Mouse (Mus musculus): ENCODE results near the gene Galnt9. TPM values are rescaled to one million over a fixed set of nuclear protein-coding genes. Genes with fewer than 3 reads are reported as not detected.

Gene Galnt9
- polyA plus RNA-seq (2016; fragmentation: Nextera tagmentation; extraction: Ambion mirVana) = not detected in 2 replicates

- H3K9me3 ChIP-seq (replicated peaks) = no peaks in the 10 kb centered on the region
- no peak within 1 kb of the TSS for H3K27ac ChIP-seq
- DNase-seq (ENCODE audit: low spot score) = peak; percentile 92
- peaks cover 12% of the 10 kb centered on the region for H3K4me1 ChIP-seq
- WGBS = under 1% methylated on average over 79 of the region's 82 CpGs
- H3K27me3 ChIP-seq (ENCODE audit: low read depth, poor library complexity, severe bottlenecking) = peaks cover 82% of the 10 kb centered on the region
- no peaks in the 10 kb centered on the region for H3K36me3 ChIP-seq
- peak within 1 kb of the TSS; percentile 55 for H3K4me3 ChIP-seq
These were observed at the start of gene Galnt9 for GRCm38 (mm10) chr5:110543951-110544690. TSS of gene Galnt9 (plus strand) at chr5:110544355.

DNA sequence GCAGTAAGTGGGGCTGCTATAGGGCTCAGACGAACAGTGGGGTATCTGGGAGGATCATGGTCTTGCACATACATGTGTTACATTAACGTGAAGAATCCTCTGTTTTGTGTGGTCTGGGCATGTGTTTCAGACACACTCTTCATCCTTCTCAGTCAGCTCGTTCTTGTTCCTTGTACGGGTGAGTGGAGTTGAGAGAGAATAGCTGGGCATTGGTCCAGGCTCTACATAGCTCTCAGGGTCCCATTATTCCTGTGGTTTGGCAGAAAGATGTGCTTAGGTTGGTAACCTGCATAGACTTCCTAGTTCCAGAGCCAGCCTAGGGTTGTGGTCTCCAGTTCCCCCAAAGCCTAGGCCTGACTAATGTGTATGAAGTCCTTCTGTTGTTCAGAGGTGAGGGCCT is 49.8 kb upstream of the Galnt9 start:
- H3K4me3 ChIP-seq = no peak overlapping the region
- H3K4me1 ChIP-seq = peaks cover 13% of the 10 kb centered on the region
- no peak for DNase-seq (ENCODE audit: low spot score)
- WGBS = 85% methylated on average over 4 of the region's 4 CpGs
- no peaks in the 10 kb centered on the region for H3K36me3 ChIP-seq
- no peaks in the 10 kb centered on the region for H3K9me3 ChIP-seq (replicated peaks)
- peak overlapping the region; percentile 50; the same call in 1 of the 2 replicates for H3K27ac ChIP-seq
- peaks cover 12% of the 10 kb centered on the region for H3K27me3 ChIP-seq (ENCODE audit: low read depth, poor library complexity, severe bottlenecking)

- no peak overlapping the region for H3K27ac ChIP-seq
- WGBS = 77% methylated on average over 6 of the region's 6 CpGs
- no peaks in the 10 kb centered on the region for H3K9me3 ChIP-seq (replicated peaks)
- peaks cover 13% of the 10 kb centered on the region for H3K4me1 ChIP-seq
- peaks cover 14% of the 10 kb centered on the region for H3K27me3 ChIP-seq (ENCODE audit: low read depth, poor library complexity, severe bottlenecking)
- no peak overlapping the region for H3K4me3 ChIP-seq
- DNase-seq (ENCODE audit: low spot score) = no peak
- no peaks in the 10 kb centered on the region for H3K36me3 ChIP-seq
These were observed 49.1 kb upstream of the Galnt9 start for GRCm38 (mm10) chr5:110495051-110495450.

GRCm38 (mm10) chr5:110497556-110497955 is 46.6 kb upstream of the Galnt9 start:
- peaks cover 18% of the 10 kb centered on the region for H3K4me1 ChIP-seq
- no peak overlapping the region for H3K27ac ChIP-seq
- no peak overlapping the region for H3K4me3 ChIP-seq
- no peaks in the 10 kb centered on the region for H3K9me3 ChIP-seq (replicated peaks)
- DNase-seq (ENCODE audit: low spot score) = no peak
- peaks cover 14% of the 10 kb centered on the region for H3K27me3 ChIP-seq (ENCODE audit: low read depth, poor library complexity, severe bottlenecking)
- no peaks in the 10 kb centered on the region for H3K36me3 ChIP-seq
- WGBS = 81% methylated on average over 5 of the region's 5 CpGs

GRCm38 (mm10) chr5:110498071-110498470 is 46.1 kb upstream of the Galnt9 start:
- no peak overlapping the region for H3K4me3 ChIP-seq
- no peaks in the 10 kb centered on the region for H3K36me3 ChIP-seq
- no peak overlapping the region for H3K27ac ChIP-seq
- peaks cover 14% of the 10 kb centered on the region for H3K27me3 ChIP-seq (ENCODE audit: low read depth, poor library complexity, severe bottlenecking)
- no peaks in the 10 kb centered on the region for H3K9me3 ChIP-seq (replicated peaks)
- 49% methylated on average over 10 of the region's 10 CpGs for WGBS
- H3K4me1 ChIP-seq = peaks cover 18% of the 10 kb centered on the region
- DNase-seq (ENCODE audit: low spot score) = no peak

- Histone ChIP-seq H3K4me3 (no peak overlapping the region), H3K27me3 (ENCODE audit: low read depth, poor library complexity, severe bottlenecking) (peaks cover 14% of the 10 kb centered on the region), H3K36me3 (no peaks in the 10 kb centered on the region), H3K4me1 (0 out of 2 replicates have a peak, but pooled peaks cover 6% of the 10 kb centered on the region), H3K27ac (no peak overlapping the region), H3K9me3 (replicated peaks) (no peaks in the 10 kb centered on the region)
- 36% methylated on average over 4 of the region's 4 CpGs for WGBS
- DNase-seq (ENCODE audit: low spot score) = no peak
These were observed 43.9 kb upstream of the Galnt9 start for GRCm38 (mm10) chr5:110500233-110500632.

- WGBS = 91% methylated on average over 3 of the region's 3 CpGs
- H3K9me3 ChIP-seq (replicated peaks) = no peaks in the 10 kb centered on the region
- H3K27me3 ChIP-seq (ENCODE audit: low read depth, poor library complexity, severe bottlenecking) = peaks cover 8% of the 10 kb centered on the region
- H3K36me3 ChIP-seq = no peaks in the 10 kb centered on the region
- H3K4me3 ChIP-seq = no peak overlapping the region
- H3K4me1 ChIP-seq = peaks cover 11% of the 10 kb centered on the region
- no peak overlapping the region for H3K27ac ChIP-seq
- DNase-seq (ENCODE audit: low spot score) = no peak
These were observed 40.8 kb upstream of the Galnt9 start for GRCm38 (mm10) chr5:110503361-110503760.

GRCm38 (mm10) chr5:110505611-110506294 is 38.4 kb upstream of the Galnt9 start:
- Histone ChIP-seq H3K27me3 (ENCODE audit: low read depth, poor library complexity, severe bottlenecking) (no peaks in the 10 kb centered on the region), H3K9me3 (replicated peaks) (no peaks in the 10 kb centered on the region)

DNA sequence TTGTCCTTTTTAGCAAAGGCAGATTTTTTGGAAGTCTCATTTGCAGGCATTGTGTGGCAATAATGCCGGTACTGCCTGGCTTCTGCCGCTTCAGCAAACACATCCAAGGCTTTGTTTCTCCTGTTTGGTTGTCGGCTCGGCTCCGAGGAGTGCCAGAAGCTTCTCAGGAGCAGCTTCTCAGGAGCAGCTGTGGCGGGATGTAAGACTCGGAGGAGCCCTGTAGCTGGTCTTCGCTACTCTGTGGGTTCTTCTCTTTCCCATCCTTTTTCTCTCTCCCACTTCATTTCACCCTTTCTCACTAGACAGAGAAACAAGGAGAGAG is 37.9 kb upstream of the Galnt9 start:
- H3K4me3 ChIP-seq = no peak overlapping the region
- no peak for DNase-seq (ENCODE audit: low spot score)
- H3K36me3 ChIP-seq = no peaks in the 10 kb centered on the region
- peaks cover 5% of the 10 kb centered on the region for H3K4me1 ChIP-seq
- no peaks in the 10 kb centered on the region for H3K9me3 ChIP-seq (replicated peaks)
- WGBS = 83% methylated on average over 8 of the region's 8 CpGs
- H3K27me3 ChIP-seq (ENCODE audit: low read depth, poor library complexity, severe bottlenecking) = no peaks in the 10 kb centered on the region
- no peak overlapping the region for H3K27ac ChIP-seq

More at GRCm38 (mm10) chr5:110505611-110506294, 38.4 kb upstream of the Galnt9 start:
- 67% methylated on average over 10 of the region's 10 CpGs for WGBS
- H3K27ac ChIP-seq = no peak overlapping the region
- peaks cover 5% of the 10 kb centered on the region for H3K4me1 ChIP-seq
- H3K36me3 ChIP-seq = no peaks in the 10 kb centered on the region
- DNase-seq (ENCODE audit: low spot score) = no peak
- H3K4me3 ChIP-seq = no peak overlapping the region

DNA sequence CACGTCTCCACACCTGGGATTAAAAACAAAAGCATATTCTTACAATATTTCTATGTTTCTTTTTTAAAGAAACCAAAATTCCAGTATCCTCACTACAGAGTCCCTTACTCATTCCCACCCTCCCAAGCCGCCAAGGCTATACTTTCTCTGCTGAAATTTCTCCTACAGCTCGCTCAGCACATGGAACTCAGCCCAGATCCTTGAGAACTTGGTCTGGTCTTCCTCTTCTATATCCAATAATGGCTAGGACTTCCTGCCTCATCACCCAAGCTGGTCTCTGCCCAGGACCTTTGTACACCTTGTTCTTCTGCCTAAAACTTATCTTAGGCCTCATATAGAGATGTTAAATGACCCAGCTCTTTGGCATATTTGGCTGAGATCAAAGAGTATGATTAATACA is 37.3 kb upstream of the Galnt9 start:
- no peak for DNase-seq (ENCODE audit: low spot score)
- WGBS = 83% methylated on average over 3 of the region's 3 CpGs
- no peaks in the 10 kb centered on the region for H3K27me3 ChIP-seq (ENCODE audit: low read depth, poor library complexity, severe bottlenecking)

GRCm38 (mm10) chr5:110507943-110508342 is 36.2 kb upstream of the Galnt9 start:
- Histone ChIP-seq H3K4me1 (peaks cover 5% of the 10 kb centered on the region), H3K4me3 (no peak overlapping the region), H3K27ac (no peak overlapping the region), H3K36me3 (no peaks in the 10 kb centered on the region), H3K27me3 (ENCODE audit: low read depth, poor library complexity, severe bottlenecking) (0 out of 2 replicates have a peak, but pooled peaks cover 5% of the 10 kb centered on the region), H3K9me3 (replicated peaks) (no peaks in the 10 kb centered on the region)
- WGBS = 94% methylated on average over 3 of the region's 3 CpGs
- DNase-seq (ENCODE audit: low spot score) = no peak

More for the DNA sequence above, 37.3 kb upstream of the Galnt9 start:
- H3K36me3 ChIP-seq = no peaks in the 10 kb centered on the region
- peaks cover 5% of the 10 kb centered on the region for H3K4me1 ChIP-seq
- H3K9me3 ChIP-seq (replicated peaks) = no peaks in the 10 kb centered on the region
- no peak overlapping the region for H3K27ac ChIP-seq
- no peak overlapping the region for H3K4me3 ChIP-seq

DNA sequence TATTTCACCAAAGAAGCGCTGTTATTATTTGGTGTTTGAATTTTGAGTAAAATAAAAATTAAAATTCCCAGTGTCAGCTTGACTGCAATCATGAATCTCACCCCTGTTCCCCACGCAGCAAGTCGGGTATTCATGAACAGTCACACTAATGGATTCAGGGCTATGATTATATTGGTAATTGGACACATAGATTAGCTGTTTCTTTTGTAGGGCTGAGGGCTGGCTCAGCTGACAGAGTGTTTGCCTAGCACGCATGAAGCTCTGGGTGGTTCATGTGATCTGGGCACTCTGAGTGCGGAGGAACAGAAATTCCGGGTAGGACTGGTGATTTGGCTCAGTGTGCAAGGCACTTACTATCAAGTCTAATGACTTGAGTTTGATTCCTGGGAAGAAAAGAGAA is 33.8 kb upstream of the Galnt9 start:
- Histone ChIP-seq H3K9me3 (replicated peaks) (no peaks in the 10 kb centered on the region), H3K27me3 (ENCODE audit: low read depth, poor library complexity, severe bottlenecking) (0 out of 2 replicates have a peak, but pooled peaks cover 5% of the 10 kb centered on the region), H3K36me3 (no peaks in the 10 kb centered on the region), H3K27ac (no peak overlapping the region), H3K4me3 (no peak overlapping the region), H3K4me1 (peaks cover 4% of the 10 kb centered on the region)
- DNase-seq (ENCODE audit: low spot score) = no peak
- 91% methylated on average over 6 of the region's 6 CpGs for whole genome bisulfite sequencing

DNA sequence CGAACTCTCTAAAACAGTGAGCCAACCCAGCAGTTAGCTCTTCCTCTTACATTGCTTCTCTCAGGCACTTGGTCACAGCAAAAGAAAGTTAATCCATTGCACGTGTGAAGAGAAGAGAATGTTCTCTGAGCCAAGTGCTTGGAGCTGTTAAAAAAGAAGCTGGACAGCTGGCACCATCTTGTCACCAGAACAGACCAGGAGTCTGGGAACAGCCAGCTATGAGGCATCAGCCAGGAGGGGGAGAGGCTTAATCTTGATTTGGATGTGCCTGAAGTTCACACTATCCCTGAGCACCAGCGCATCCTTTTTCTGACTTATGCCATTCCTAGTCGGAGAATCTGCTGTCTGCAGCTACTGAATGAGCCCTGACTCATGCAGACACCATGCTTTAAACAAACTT is 30.4 kb upstream of the Galnt9 start:
- Histone ChIP-seq H3K4me3 (no peak overlapping the region), H3K27ac (no peak overlapping the region), H3K27me3 (ENCODE audit: low read depth, poor library complexity, severe bottlenecking) (peaks cover 14% of the 10 kb centered on the region), H3K9me3 (replicated peaks) (no peaks in the 10 kb centered on the region), H3K36me3 (no peaks in the 10 kb centered on the region), H3K4me1 (no peaks in the 10 kb centered on the region)
- WGBS = 74% methylated on average over 4 of the region's 4 CpGs
- DNase-seq (ENCODE audit: low spot score) = no peak

Data from limb, embryonic 10.5 days (tissue).